Mouse (Mus musculus) heart, adult 9 months (tissue): ENCODE data around the gene Fgd2.
"Not testable (repeated sequence)": the region's sequence is repeated elsewhere in the genome, so short reads cannot be mapped to it uniquely, and the experiment has no call there.

ENCODE experiments used
- DNase-seq, 2 experiments: peaks; one replicate each; pipeline ENCODE4 v3.0.0; 2022; ENCODE audit warnings: low spot score in 2 of 2

Gene Fgd2

DNA sequence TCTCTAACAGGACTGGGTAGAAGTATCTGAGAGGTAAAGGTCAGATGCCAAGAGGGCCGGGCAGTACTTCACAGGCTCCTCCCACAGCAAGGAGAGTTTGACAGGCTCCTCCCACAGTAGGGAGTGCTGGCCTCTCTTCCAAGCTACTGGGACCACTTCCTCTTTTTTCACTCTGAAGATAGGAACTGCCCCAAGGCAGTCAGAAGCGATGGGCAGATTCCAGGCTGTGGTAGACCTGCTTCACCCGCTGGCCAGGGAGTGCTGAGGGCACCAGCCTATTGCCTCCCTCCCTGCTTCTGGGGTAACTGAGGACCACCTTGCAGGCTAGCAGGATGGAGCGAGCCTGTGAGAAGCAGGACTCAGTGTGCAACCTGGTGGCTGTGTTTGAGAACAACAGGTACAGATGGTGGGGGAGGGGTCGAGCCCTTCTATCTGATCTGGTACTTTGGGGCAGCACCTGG is at the start of gene Fgd2:
Gene Fgd2 (plus strand): TSS at position 154 of the 461 bp plus-strand sequence.
- DNase-seq: peak; percentile 22 to 43

GRCm38 (mm10) chr17:29311602-29312001 is 49.1 kb upstream of the Fgd2 start:
- DNase-seq: no peak

- no peak for DNase-seq
Observed at GRCm38 (mm10) chr17:29312082-29312481, 48.6 kb upstream of the Fgd2 start.

DNA sequence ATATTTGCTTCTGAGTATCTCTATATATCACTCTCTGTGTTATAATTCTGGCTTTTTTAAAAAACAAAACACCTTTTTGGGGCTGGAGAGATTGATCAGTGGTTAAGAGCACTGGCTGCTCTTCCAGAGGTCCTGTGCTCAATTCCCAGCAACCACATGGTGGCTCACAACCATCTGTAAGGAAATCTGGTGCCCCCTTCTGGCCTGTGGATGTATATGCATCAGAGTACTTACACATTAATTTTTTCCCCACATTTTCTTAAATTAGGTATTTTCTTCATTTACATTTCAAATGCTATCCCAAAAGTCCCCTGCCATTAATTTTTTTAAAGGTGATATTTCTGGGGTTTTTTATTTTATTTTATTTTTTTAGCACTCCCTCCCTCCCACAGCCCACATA is 47.4 kb upstream of the Fgd2 start:
- no peak for DNase-seq

DNA sequence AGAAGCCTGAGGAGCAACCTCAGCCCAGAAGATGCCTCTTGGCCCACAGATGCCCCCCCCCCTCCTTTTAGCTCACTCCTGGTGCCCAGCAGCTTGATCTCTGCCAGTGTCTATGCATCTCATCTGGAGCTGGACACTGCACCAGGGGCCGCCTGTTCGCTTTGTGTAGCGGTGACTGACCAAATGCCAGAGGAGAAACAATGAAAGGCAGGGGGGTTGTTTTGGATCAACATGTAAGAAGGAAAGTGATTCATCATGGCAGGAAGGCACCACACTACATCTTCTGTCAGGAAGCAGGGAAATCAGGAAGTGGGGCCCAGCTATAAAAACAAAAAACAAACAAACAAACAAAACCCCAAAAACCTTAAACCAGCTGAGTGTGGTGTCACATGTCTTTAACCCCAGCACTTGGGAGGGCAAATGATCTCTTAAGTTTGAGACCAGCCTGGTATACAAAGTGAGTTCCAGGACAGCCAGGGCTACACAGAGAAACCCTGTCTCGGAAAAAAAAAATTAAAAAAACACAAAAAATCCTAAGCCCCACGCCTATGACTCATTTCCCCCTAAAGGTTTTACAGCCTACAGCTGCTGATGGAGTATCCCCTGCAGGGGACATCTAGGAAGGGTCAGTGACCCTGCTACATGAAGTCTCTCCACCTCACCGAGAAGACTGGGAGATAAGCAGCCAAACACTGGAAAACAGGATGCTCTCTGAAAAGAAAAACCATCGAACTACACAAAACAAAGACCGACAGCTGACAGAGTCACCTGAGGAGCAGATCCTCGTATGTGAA is 44.8 kb upstream of the Fgd2 start:
- no peak for DNase-seq

- no peak for DNase-seq
Observed at GRCm38 (mm10) chr17:29316891-29317290, 43.8 kb upstream of the Fgd2 start.

DNA sequence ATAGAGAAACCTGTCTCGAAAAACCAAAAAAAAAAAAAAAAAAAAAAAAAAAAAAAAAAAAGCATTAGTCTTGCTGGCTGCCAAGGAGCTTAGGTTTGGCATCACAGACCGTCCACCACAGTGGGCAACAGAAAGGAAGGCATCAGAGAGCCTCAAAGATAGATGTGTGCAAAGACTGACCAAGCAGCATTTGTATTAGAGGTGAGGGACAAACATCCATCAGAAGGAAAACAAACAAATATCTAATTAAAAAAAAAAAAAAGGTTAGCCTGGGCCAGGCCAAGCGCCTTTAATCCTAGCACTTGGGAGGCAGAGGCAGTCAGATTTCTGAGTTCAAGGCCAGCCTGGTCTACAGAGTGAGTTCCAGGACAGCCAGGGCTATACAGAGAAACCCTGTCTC is 43.3 kb upstream of the Fgd2 start, which contains the start of gene Pi16:
Gene Pi16 (plus strand): TSS at position 301 of the 400 bp plus-strand sequence.
- not testable (repeated sequence) for DNase-seq

GRCm38 (mm10) chr17:29318731-29319250 is 41.9 kb upstream of the Fgd2 start:
- peak in 1 of 2 experiments; percentile 41 for DNase-seq

- no peak for DNase-seq
Observed at GRCm38 (mm10) chr17:29319476-29319875, 41.2 kb upstream of the Fgd2 start.

GRCm38 (mm10) chr17:29319881-29320639 is 40.7 kb upstream of the Fgd2 start:
- DNase-seq: peak in 1 of 2 experiments; percentile 15

GRCm38 (mm10) chr17:29321765-29322602 is 38.7 kb upstream of the Fgd2 start:
- no peak for DNase-seq

DNA sequence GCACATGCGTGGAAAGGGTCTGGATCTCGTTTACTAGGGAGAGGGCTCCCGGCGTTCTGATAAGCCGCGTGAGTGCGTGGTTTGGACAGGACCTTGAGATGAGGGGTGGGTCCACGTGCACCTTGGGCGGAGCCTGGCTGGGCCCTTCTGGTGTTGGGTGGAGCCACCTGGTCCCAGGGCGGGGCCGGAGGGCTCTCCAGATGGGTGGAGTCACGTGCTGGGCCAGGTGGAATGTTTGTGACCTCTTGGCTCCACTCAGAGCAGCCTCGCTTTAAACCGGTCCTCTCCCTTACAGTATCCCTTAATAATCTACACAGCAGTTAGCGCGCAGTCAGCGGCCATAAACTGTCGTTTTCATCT is 38.1 kb upstream of the Fgd2 start:
- no peak for DNase-seq

DNA sequence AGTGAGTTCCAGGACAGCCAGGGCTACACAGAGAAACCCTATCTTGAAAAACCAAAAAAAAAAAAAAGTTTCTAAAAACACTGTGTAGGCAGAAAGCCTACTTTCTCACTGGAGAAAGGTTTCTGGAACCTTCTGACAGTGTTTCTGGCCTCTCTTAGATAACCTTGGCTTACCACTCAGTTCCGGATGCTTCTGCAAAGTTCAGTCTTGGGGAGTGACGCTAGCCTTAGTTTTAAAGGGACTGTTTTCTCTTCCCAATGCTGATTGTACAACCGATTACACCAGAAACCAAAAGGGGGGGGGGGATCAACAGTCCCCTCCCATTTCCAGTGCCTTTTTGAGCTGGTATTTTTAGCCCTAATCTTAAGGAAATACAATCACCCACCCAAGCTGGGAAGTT is 37.1 kb upstream of the Fgd2 start:
- DNase-seq: no peak

DNA sequence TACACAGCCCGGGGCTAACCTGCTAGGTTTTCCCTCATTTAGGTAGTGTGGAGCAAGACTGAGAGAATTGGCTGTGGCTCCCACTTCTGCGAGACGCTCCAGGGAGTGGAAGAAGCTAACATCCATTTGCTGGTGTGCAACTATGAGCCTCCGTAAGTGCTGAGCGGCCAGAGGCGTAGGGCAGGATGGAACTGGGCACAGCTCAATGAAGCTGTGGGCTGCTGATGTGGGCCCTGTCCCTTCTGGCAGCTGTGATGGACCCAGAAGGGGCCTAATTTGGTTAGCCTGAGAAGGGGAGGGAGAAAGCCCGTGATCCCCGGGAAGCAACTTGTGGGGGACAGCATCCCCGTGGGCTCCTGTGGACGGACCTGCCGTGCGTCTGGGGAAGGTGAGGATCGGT is 34.9 kb upstream of the Fgd2 start:
- no peak for DNase-seq

GRCm38 (mm10) chr17:29326531-29327529 is 33.9 kb upstream of the Fgd2 start:
- no peak for DNase-seq

DNA sequence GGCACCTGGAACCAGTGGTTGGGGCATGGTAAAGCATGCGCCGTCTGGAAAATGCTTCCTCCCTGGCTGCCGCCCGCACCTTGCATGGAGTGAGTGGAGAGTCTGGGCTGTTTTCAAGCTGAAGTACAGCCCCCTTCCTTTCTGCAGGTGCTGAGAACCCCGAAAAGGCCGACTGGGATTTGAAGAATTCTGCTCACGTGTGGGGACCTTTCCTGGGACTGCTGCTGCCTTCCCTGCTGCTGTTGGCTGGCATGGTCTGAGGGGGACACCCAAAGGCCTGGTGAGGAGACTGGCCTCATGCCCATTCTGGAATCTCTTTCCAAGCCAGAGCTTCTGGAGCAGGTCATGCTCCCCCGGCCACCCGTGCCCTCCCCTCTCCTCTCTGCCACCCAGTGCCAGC is 33.0 kb upstream of the Fgd2 start:
- no peak for DNase-seq

DNA sequence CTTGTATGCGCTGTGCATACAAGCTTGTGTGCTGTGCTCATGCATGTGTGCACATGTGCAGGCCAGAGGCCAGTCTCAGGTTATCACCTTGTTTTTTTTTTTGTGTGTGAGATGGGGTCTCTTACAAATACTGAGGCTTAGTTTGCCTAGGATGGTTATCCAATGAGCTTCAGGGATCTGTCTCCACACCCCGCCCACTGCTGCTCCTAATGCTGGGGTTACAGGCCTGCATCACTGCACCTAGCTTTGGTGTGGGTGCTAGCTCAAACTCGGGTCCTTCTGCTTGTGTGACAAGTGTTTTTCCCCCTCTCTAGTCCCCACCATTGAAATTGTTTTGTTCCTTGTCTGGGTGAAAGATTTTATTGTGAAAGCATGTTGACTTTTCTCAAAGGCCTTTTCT is 30.5 kb upstream of the Fgd2 start:
- DNase-seq: no peak

GRCm38 (mm10) chr17:29330671-29331410 is 29.9 kb upstream of the Fgd2 start:
- DNase-seq: no peak

- no peak for DNase-seq
Observed at GRCm38 (mm10) chr17:29332186-29332685, 28.5 kb upstream of the Fgd2 start.
